Mouse (Mus musculus): ENCODE data around the gene Noto. TPM values are rescaled to one million over a fixed set of nuclear protein-coding genes. Genes with fewer than 3 reads are reported as not detected.

The Noto gene
- polyA plus RNA-seq (2015; fragmentation: Nextera tagmentation; extraction: Ambion mirVana): not detected in 2 replicates

DNA sequence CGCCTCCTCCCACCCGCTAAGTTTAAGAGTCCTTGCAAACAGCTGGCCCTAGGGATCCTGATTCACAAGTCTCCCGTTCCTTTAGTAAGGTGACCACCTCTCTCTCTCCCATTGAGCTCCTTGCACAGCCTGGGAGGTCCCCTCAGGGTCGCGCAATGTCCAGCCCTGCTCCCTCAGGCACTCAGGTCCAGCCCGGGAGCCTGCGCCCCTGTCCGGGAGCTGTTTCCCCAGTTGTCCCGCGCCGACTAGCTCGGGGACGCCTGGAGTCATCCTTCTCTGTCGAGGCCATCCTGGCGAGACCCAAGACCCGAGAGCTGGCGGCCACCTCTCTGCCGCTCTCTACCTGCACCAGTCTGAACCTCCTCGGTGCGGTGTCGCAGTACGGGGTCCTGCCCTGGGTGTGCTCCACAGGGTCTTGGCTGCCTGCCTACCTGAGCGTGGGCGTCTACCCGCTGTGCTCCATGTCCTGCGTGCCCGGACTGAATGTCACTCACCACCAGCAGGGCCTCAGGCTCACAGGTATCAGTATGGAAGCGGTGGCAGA is at the start of gene Noto:
Gene Noto, plus strand, starts transcription at position 51 of the 544 bp plus-strand sequence.

DNA sequence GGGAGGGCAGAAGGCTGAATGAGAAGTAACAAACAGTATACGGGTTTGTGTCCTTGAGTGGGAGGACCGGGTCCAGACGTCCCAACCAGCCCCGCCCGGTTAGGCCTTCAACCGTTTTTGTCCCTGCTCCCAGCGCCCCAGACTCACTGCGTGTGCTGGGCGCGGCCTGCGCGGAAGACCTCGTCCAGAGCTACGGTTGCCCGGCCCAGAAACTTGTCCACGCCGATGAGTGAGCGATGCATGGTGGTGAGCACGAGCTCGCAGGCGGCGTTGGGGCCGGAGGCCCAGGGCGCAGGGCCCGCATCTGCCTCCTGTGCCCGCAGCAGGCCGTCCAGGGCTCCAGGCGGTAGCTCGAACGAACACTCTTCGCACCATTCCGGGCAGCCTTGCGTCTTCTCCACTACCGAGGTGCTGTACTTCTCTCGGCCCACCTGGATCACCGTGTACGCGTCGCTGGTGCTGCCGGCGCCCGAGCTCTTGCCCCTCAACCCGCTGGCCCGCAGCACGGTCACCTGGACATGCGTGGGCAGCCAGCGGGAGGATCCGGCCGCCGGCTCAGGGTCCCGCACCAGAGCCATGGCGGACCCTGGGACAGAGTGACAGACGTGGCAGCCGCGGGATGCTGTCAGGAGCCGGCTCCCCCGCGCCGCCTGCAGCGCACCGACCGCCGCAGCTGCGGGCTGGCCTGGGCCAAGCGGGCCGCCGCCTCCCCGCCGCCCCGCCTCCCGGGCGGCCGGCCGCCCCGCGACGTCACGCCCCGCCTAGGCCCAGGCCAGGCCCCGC is 49.5 kb upstream of the Noto start, which contains the start of gene Rab11fip5:
Gene Rab11fip5, minus strand, starts transcription at position 684 of the 783 bp plus-strand sequence.

DNA sequence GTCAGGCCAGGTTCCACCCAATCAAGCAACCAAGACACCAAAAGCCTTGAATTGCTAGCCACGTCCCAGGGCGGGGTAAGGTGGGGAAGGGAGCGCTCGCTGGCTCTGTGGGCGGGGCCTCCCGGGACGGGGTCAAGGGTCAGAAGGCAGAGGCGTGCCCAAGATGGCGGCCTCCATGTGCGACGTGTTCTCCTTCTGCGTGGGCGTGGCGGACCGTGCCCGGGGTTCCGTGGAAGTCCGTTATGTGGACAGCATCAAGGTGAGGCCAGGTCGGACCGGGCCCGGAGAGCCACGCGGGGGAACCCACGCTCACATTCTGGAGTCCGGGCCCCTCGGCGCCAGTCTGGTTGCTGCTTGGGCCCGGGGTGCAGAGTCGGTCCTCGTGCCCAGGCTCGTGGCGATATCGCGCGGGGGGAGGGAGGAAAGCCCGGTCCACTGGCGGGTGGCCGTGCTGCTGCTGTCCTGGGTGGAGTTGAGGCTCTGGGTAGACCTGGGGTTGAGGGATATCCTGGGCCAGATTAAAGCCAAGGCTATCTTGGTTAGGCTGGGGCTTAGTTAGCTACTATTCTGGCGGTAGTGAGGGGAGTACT is 8.3 kb downstream of the Noto start, which contains the start of gene Smyd5:
Gene Smyd5, plus strand, starts transcription at position 148 of the 590 bp plus-strand sequence.

DNA sequence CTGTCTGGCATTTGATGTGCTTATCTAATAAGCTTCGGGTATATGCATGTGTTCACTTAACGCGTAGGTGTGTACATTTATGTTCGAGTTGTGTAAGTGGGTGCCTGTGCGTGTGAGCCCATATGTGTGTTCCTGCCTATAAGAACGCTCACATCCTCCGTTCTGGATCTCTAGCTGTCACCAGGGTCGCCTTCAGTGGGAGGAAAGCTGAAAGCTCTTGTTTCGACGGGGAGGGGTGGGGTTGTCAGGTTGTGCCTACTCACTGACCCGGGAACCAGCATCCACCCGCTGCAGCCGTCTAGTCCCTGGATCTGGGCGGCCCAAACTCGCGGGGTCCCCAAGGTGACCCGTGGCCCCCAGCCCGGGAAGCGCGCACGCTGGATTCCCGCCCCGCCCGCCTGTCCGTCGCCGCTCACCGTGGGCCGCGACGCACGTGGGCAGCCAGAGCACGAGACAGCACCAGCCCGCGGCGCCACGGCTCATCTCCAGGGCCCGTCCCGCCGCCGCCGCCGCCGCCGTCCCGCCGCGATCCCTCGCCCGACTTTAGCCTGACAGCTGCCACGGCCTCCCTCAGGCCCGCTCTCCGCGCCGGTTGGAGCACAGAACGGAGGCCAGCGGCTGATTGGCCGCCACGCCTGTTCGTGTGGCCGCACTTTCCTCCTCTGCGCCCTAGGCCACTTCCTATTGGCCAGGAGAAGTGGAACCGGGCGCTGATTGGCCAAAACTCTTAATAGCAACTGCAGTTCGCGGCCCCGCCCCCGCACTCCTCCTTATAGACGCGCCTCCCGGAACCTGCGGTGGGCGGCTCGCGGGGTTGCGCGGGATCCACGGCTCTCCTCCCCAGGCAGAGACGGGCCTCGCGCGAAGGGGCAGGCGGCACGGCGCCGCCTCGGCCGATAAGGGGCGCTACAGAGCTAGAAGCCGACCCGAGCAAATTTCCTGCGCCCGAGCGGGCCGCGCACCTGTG is 27.3 kb downstream of the Noto start, which contains the start of gene Cct7:
Gene Cct7, plus strand, starts transcription at position 818 of the 967 bp plus-strand sequence.

DNA sequence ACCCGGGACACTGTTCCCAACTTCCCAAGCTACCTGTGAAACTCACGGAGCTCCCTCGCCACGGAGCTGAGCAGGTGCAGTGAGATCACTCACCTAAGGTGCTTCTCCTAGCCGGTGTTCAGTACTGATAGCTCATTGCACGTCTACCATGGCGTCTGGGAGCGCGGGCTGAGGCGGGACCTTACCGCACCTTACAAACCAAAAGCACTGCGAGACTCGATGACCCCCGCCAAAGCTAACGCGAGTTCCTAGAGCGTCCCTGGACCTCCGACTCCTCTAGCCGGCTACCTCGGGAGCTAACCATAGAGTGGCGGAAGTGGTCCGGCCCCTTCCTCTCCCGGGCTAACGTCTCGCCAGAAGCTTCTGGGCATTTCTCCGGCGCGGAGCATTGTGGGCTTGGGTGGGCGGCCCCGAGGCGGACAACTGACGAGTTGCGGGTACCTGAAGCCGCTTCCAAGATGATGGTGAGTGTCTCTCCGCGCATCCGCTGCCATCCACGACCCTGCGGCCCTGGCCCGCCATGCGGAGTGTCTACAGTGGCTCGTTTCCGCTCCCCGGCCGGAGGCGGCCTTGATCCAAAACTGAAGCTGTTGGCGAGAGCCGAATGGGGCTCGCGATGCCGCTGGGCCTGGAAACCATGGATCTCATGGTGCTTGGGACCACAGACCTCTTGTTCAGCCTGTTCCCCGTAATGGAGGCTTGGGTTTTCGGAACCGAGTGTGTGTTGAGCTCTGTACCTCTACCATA is 28.2 kb downstream of the Noto start, which contains the start of gene Pradc1:
Gene Pradc1, minus strand, starts transcription at position 307 of the 747 bp plus-strand sequence.

Other genes with a start within 250 kb of the Noto start
- 0.52 TPM in 1 of 2 replicates, not detected in the other for gene Emx1, start 236.4 kb upstream of the Noto start, polyA plus RNA-seq (2015; fragmentation: Nextera tagmentation; extraction: Ambion mirVana)
- 6.6 and 7.2 TPM in 2 replicates for gene Sfxn5, start 90.5 kb upstream of the Noto start, polyA plus RNA-seq (2015; fragmentation: Nextera tagmentation; extraction: Ambion mirVana)
- gene Rab11fip5, start 49.3 kb upstream of the Noto start, polyA plus RNA-seq (2015; fragmentation: Nextera tagmentation; extraction: Ambion mirVana): 14.3 and 21.5 TPM in 2 replicates
- 16.1 and 26.1 TPM in 2 replicates for gene Smyd5, start 8.1 kb downstream of the Noto start, polyA plus RNA-seq (2015; fragmentation: Nextera tagmentation; extraction: Ambion mirVana)
- 233 and 278 TPM in 2 replicates for gene Cct7, start 27.6 kb downstream of the Noto start, polyA plus RNA-seq (2015; fragmentation: Nextera tagmentation; extraction: Ambion mirVana)
- gene Pradc1, start 28.1 kb downstream of the Noto start, polyA plus RNA-seq (2015; fragmentation: Nextera tagmentation; extraction: Ambion mirVana): 19.6 and 22.1 TPM in 2 replicates
- gene Fbxo41, start 79.1 kb downstream of the Noto start, polyA plus RNA-seq (2015; fragmentation: Nextera tagmentation; extraction: Ambion mirVana): 0.48 and 0.96 TPM in 2 replicates
- gene Egr4, start 89.7 kb downstream of the Noto start, polyA plus RNA-seq (2015; fragmentation: Nextera tagmentation; extraction: Ambion mirVana): 0.05 TPM in 1 of 2 replicates, not detected in the other
- 1.7 and 2.9 TPM in 2 replicates for gene Alms1, start 163.6 kb downstream of the Noto start, polyA plus RNA-seq (2015; fragmentation: Nextera tagmentation; extraction: Ambion mirVana)

Data from adrenal gland, postnatal 0 days (tissue).